Mouse (Mus musculus): ENCODE data around the gene Lnx2. TPM values are rescaled to one million over a fixed set of nuclear protein-coding genes. Genes with fewer than 3 reads are reported as not detected.

Gene Lnx2
- polyA plus RNA-seq, 1 experiment from 2014 or later = 8.4 TPM

- no peak overlapping the region for H3K4me3 ChIP-seq (ENCODE audit: low read depth, low read length)
- no peaks in the 10 kb centered on the region for H3K4me1 ChIP-seq (replicated peaks; ENCODE audit: control insufficient read depth, insufficient read depth, low read length)
- H3K36me3 ChIP-seq (ENCODE audit: control insufficient read depth, insufficient read depth, low read length) = no peaks in the 10 kb centered on the region
- H3K9ac ChIP-seq (ENCODE audit: low read depth, low read length) = no peak overlapping the region
- H3K27me3 ChIP-seq (ENCODE audit: control insufficient read depth, insufficient read depth, low read length) = no peaks in the 10 kb centered on the region
- no peak overlapping the region for H3K4me2 ChIP-seq (replicated peaks; ENCODE audit: low read depth, low read length)
- no peak for ATAC-seq (ENCODE audit: low FRiP score)
- 95% methylated on average over 3 of the region's 3 CpGs for WGBS
- H3K9me3 ChIP-seq (ENCODE audit: control insufficient read depth, low read length) = no peaks in the 10 kb centered on the region
- no peak overlapping the region for H3K27ac ChIP-seq (ENCODE audit: low read depth, low read length)
- no peak for DNase-seq (ENCODE audit: low spot score)
Measured at GRCm38 (mm10) chr5:147107276-147107675, 30.9 kb upstream of the Lnx2 start.

GRCm38 (mm10) chr5:147102295-147102694, 25.9 kb upstream of the Lnx2 start:
- Histone ChIP-seq H3K4me1 (replicated peaks; ENCODE audit: control insufficient read depth, insufficient read depth, low read length) (no peaks in the 10 kb centered on the region), H3K9ac (ENCODE audit: low read depth, low read length) (no peak overlapping the region), H3K27ac (ENCODE audit: low read depth, low read length) (no peak overlapping the region), H3K36me3 (ENCODE audit: control insufficient read depth, insufficient read depth, low read length) (no peaks in the 10 kb centered on the region), H3K27me3 (ENCODE audit: control insufficient read depth, insufficient read depth, low read length) (no peaks in the 10 kb centered on the region), H3K4me3 (ENCODE audit: low read depth, low read length) (no peak overlapping the region), H3K4me2 (replicated peaks; ENCODE audit: low read depth, low read length) (no peak overlapping the region), H3K9me3 (ENCODE audit: control insufficient read depth, low read length) (no peaks in the 10 kb centered on the region)
- WGBS = 77% methylated on average over 6 of the region's 6 CpGs
- ATAC-seq (ENCODE audit: low FRiP score) (no peak), DNase-seq (ENCODE audit: low spot score) (no peak)

GRCm38 (mm10) chr5:147100180-147100579, 23.8 kb upstream of the Lnx2 start:
- 90% methylated on average over 2 of the region's 2 CpGs for WGBS
- Histone ChIP-seq H3K9me3 (ENCODE audit: control insufficient read depth, low read length) (no peaks in the 10 kb centered on the region), H3K4me2 (replicated peaks; ENCODE audit: low read depth, low read length) (no peak overlapping the region), H3K9ac (ENCODE audit: low read depth, low read length) (no peak overlapping the region), H3K27me3 (ENCODE audit: control insufficient read depth, insufficient read depth, low read length) (no peaks in the 10 kb centered on the region), H3K27ac (ENCODE audit: low read depth, low read length) (no peak overlapping the region), H3K4me1 (replicated peaks; ENCODE audit: control insufficient read depth, insufficient read depth, low read length) (no peaks in the 10 kb centered on the region), H3K36me3 (ENCODE audit: control insufficient read depth, insufficient read depth, low read length) (no peaks in the 10 kb centered on the region), H3K4me3 (ENCODE audit: low read depth, low read length) (no peak overlapping the region)
- ATAC-seq (ENCODE audit: low FRiP score) (no peak), DNase-seq (ENCODE audit: low spot score) (no peak)

GRCm38 (mm10) chr5:147098667-147099066, 22.3 kb upstream of the Lnx2 start:
- Histone ChIP-seq H3K4me3 (ENCODE audit: low read depth, low read length) (no peak overlapping the region), H3K27ac (ENCODE audit: low read depth, low read length) (no peak overlapping the region), H3K9me3 (ENCODE audit: control insufficient read depth, low read length) (no peaks in the 10 kb centered on the region), H3K4me2 (replicated peaks; ENCODE audit: low read depth, low read length) (no peak overlapping the region), H3K36me3 (ENCODE audit: control insufficient read depth, insufficient read depth, low read length) (no peaks in the 10 kb centered on the region), H3K27me3 (ENCODE audit: control insufficient read depth, insufficient read depth, low read length) (no peaks in the 10 kb centered on the region), H3K9ac (ENCODE audit: low read depth, low read length) (no peak overlapping the region), H3K4me1 (replicated peaks; ENCODE audit: control insufficient read depth, insufficient read depth, low read length) (no peaks in the 10 kb centered on the region)
- WGBS = 87% methylated on average over 7 of the region's 7 CpGs
- DNase-seq (ENCODE audit: low spot score) (no peak), ATAC-seq (ENCODE audit: low FRiP score) (no peak)

DNA sequence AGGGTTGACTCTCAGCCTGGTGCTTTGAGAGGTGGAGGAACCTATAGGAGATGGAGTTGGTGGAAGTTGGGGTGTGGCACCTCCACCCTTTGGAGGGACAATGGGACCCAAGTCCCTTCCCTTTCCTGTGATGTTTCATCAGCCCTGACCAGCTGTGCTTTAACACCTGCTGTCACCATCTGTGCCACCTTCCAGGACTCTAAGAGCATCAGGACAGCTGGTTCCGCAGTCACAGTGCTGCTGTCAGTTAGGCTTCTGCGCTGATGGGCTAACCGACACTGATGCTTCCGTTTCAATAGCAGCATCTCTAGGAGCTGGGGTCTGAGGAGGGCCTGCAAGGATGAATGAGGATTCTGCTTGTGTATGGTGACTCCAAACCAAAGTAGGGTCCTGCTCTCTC, 20.2 kb upstream of the Lnx2 start:
- Histone ChIP-seq H3K27me3 (ENCODE audit: control insufficient read depth, insufficient read depth, low read length) (no peaks in the 10 kb centered on the region), H3K9me3 (ENCODE audit: control insufficient read depth, low read length) (no peaks in the 10 kb centered on the region), H3K4me1 (replicated peaks; ENCODE audit: control insufficient read depth, insufficient read depth, low read length) (no peaks in the 10 kb centered on the region), H3K4me2 (replicated peaks; ENCODE audit: low read depth, low read length) (no peak overlapping the region), H3K9ac (ENCODE audit: low read depth, low read length) (no peak overlapping the region), H3K4me3 (ENCODE audit: low read depth, low read length) (no peak overlapping the region), H3K27ac (ENCODE audit: low read depth, low read length) (no peak overlapping the region), H3K36me3 (ENCODE audit: control insufficient read depth, insufficient read depth, low read length) (no peaks in the 10 kb centered on the region)
- no peak for ATAC-seq (ENCODE audit: low FRiP score)
- WGBS = 92% methylated on average over 4 of the region's 4 CpGs
- no peak for DNase-seq (ENCODE audit: low spot score)

GRCm38 (mm10) chr5:147094296-147094695, 17.9 kb upstream of the Lnx2 start:
- H3K9me3 ChIP-seq (ENCODE audit: control insufficient read depth, low read length) = no peaks in the 10 kb centered on the region
- H3K4me2 ChIP-seq (replicated peaks; ENCODE audit: low read depth, low read length) = no peak overlapping the region
- H3K36me3 ChIP-seq (ENCODE audit: control insufficient read depth, insufficient read depth, low read length) = no peaks in the 10 kb centered on the region
- no peaks in the 10 kb centered on the region for H3K27me3 ChIP-seq (ENCODE audit: control insufficient read depth, insufficient read depth, low read length)
- no peak overlapping the region for H3K9ac ChIP-seq (ENCODE audit: low read depth, low read length)
- no peak overlapping the region for H3K27ac ChIP-seq (ENCODE audit: low read depth, low read length)
- H3K4me3 ChIP-seq (ENCODE audit: low read depth, low read length) = no peak overlapping the region
- ATAC-seq (ENCODE audit: low FRiP score) (no peak), DNase-seq (ENCODE audit: low spot score) (no peak)
- no peaks in the 10 kb centered on the region for H3K4me1 ChIP-seq (replicated peaks; ENCODE audit: control insufficient read depth, insufficient read depth, low read length)
- 93% methylated on average over 6 of the region's 6 CpGs for WGBS

DNA sequence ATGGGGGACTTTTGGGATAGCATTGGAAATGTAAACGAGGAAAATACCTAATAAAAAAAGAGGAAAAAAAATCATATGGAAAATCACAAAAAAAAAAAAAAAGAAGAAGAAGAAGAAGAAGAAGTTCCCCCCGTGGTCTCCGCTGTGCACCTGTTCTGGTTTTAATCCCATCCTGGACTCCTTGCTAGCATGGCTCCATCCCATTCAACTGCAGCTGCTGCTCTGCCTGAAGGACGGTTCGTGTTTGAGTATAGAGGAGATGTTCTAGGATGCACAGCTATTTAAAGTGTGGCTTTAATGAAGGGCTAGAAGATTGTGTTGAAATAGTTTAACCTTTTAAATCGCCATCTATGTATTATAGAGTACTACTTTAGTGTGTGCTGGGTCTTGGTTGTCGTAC, 16.1 kb upstream of the Lnx2 start:
- H3K27me3 ChIP-seq (ENCODE audit: control insufficient read depth, insufficient read depth, low read length) = no peaks in the 10 kb centered on the region
- no peak overlapping the region for H3K4me2 ChIP-seq (replicated peaks; ENCODE audit: low read depth, low read length)
- no peak overlapping the region for H3K27ac ChIP-seq (ENCODE audit: low read depth, low read length)
- DNase-seq (ENCODE audit: low spot score) (no peak), ATAC-seq (ENCODE audit: low FRiP score) (no peak)
- no peaks in the 10 kb centered on the region for H3K9me3 ChIP-seq (ENCODE audit: control insufficient read depth, low read length)
- H3K4me3 ChIP-seq (ENCODE audit: low read depth, low read length) = no peak overlapping the region
- no peaks in the 10 kb centered on the region for H3K4me1 ChIP-seq (replicated peaks; ENCODE audit: control insufficient read depth, insufficient read depth, low read length)
- WGBS = 97% methylated on average over 7 of the region's 7 CpGs
- no peak overlapping the region for H3K9ac ChIP-seq (ENCODE audit: low read depth, low read length)
- no peaks in the 10 kb centered on the region for H3K36me3 ChIP-seq (ENCODE audit: control insufficient read depth, insufficient read depth, low read length)

- ATAC-seq (ENCODE audit: low FRiP score) = no peak
- 88% methylated on average over 11 of the region's 11 CpGs for WGBS
- no peak for DNase-seq (ENCODE audit: low spot score)
Measured at GRCm38 (mm10) chr5:147090256-147090963, 14.0 kb upstream of the Lnx2 start.

GRCm38 (mm10) chr5:147089836-147090235, 13.4 kb upstream of the Lnx2 start:
- no peak for ATAC-seq (ENCODE audit: low FRiP score)
- H3K27ac ChIP-seq (ENCODE audit: low read depth, low read length) = no peak overlapping the region
- no peaks in the 10 kb centered on the region for H3K9me3 ChIP-seq (ENCODE audit: control insufficient read depth, low read length)
- no peaks in the 10 kb centered on the region for H3K36me3 ChIP-seq (ENCODE audit: control insufficient read depth, insufficient read depth, low read length)
- H3K9ac ChIP-seq (ENCODE audit: low read depth, low read length) = no peak overlapping the region
- 81% methylated on average over 3 of the region's 3 CpGs for WGBS
- no peak overlapping the region for H3K4me3 ChIP-seq (ENCODE audit: low read depth, low read length)
- DNase-seq (ENCODE audit: low spot score) = no peak
- H3K4me1 ChIP-seq (replicated peaks; ENCODE audit: control insufficient read depth, insufficient read depth, low read length) = no peaks in the 10 kb centered on the region
- H3K4me2 ChIP-seq (replicated peaks; ENCODE audit: low read depth, low read length) = no peak overlapping the region
- H3K27me3 ChIP-seq (ENCODE audit: control insufficient read depth, insufficient read depth, low read length) = no peaks in the 10 kb centered on the region

More at GRCm38 (mm10) chr5:147090256-147090963, 14.0 kb upstream of the Lnx2 start:
- H3K9ac ChIP-seq (ENCODE audit: low read depth, low read length) = no peak overlapping the region
- H3K36me3 ChIP-seq (ENCODE audit: control insufficient read depth, insufficient read depth, low read length) = no peaks in the 10 kb centered on the region
- H3K4me3 ChIP-seq (ENCODE audit: low read depth, low read length) = no peak overlapping the region
- no peaks in the 10 kb centered on the region for H3K27me3 ChIP-seq (ENCODE audit: control insufficient read depth, insufficient read depth, low read length)
- no peak overlapping the region for H3K27ac ChIP-seq (ENCODE audit: low read depth, low read length)
- H3K4me1 ChIP-seq (replicated peaks; ENCODE audit: control insufficient read depth, insufficient read depth, low read length) = no peaks in the 10 kb centered on the region
- H3K4me2 ChIP-seq (replicated peaks; ENCODE audit: low read depth, low read length) = no peak overlapping the region
- H3K9me3 ChIP-seq (ENCODE audit: control insufficient read depth, low read length) = no peaks in the 10 kb centered on the region
